Mouse (Mus musculus) myocyte (in vitro differentiated cells): ENCODE measurements around the gene Spata31d1a.

Experiments
- CEBPB ChIP-seq: IDR thresholded peaks from 2 replicates; pipeline ENCODE4 v1.6.1; 2011; ENCODE audit warnings: mild to moderate bottlenecking, moderate library complexity; ENCODE audit not compliant: poor library complexity, insufficient read depth, severe bottlenecking
- E2F4 ChIP-seq: IDR thresholded peaks from one replicate; pipeline ENCODE4 v1.6.1; 2011; ENCODE audit warnings: mild to moderate bottlenecking, control low read depth, moderate library complexity; ENCODE audit not compliant: insufficient read depth
- MAX ChIP-seq: IDR thresholded peaks from one replicate; pipeline ENCODE4 v1.6.1; 2011; ENCODE audit warnings: low read depth, mild to moderate bottlenecking, control low read depth
- MYOG ChIP-seq, 3 experiments: IDR thresholded peaks; one replicate each; pipeline ENCODE4 v1.6.1; 2011; ENCODE audit warnings: control low read depth in 2 of 3, low read depth in 2 of 3, mild to moderate bottlenecking in 2 of 3; ENCODE audit not compliant: insufficient read length in 2 of 3, control insufficient read depth in 1 of 3, insufficient read depth in 1 of 3
- POLR2A ChIP-seq: IDR thresholded peaks from one replicate; pipeline ENCODE4 v1.6.1; 2011; ENCODE audit warnings: low read depth, mild to moderate bottlenecking, control low read depth, moderate library complexity; ENCODE audit not compliant: insufficient read length
- TCF12 ChIP-seq: IDR thresholded peaks from one replicate; pipeline ENCODE4 v1.6.1; 2011; ENCODE audit warnings: mild to moderate bottlenecking, control low read depth; ENCODE audit not compliant: poor library complexity, insufficient read depth, severe bottlenecking
- USF1 ChIP-seq: IDR thresholded peaks from one replicate; pipeline ENCODE4 v1.6.1; 2011; ENCODE audit warnings: low read depth, mild to moderate bottlenecking, control low read depth, moderate library complexity

- TF ChIP-seq MAX = no peak
- no peak for TF ChIP-seq TCF12
- TF ChIP-seq POLR2A = no peak
- TF ChIP-seq MYOG (IDR thresholded peaks at IDR 0.05; ENCODE audit: control insufficient read depth in 1 of 3, insufficient read depth in 1 of 3, insufficient read length in 2 of 3, low read depth in 2 of 3) = no peak
- TF ChIP-seq E2F4 = no peak
- no peak for TF ChIP-seq CEBPB
- no peak for TF ChIP-seq USF1
Measured at GRCm38 (mm10) chr13:59739397-59739796, 29.3 kb upstream of the Spata31d1a start.
